Mouse (Mus musculus): ENCODE measurements at regions not wholly inside any gene's neighbourhood (a gene's known extent, or its start where the extent isn't known, plus 50 kb on each side); places are given as distances from the start of the nearest gene placed in this dataset.

DNA sequence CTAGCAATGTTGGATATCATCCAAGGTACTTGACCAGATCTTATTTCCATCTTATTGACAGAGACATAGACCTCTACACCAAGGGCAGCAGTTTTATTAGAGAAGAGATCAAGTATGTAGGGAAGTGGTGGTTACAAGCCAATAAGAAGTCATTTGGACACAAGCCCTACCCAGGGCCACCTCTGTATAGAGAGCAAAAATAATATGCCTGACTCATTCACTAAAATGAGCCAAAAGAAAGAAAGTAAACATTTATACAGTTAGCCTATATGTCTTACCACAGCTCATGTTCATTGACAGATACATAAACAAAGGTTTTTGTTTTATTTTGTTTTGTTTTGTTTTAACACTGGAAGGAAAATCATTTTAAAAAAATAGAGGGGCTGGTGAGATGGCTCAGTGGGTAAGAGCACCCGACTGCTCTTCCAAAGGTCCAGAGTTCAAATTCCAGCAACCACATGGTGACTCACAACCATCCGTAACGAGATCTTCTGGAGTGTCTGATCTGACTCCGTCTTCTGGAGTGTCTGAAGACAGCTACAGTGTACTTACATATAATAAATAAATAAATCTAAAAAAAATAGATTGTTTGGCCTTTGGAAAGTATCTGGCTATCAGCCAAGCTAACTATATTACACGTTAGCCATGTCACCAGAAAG lies 76.9 kb downstream of the Rlim start:
- H3K4me3 ChIP-seq (ENCODE audit: low read depth, low read length) = no peak overlapping the region
- WGBS = 85% methylated on average over 5 of the region's 5 CpGs
- no peak overlapping the region for H3K4me2 ChIP-seq (ENCODE audit: low read depth, severe bottlenecking)
- no peaks in the 10 kb centered on the region for H3K9me3 ChIP-seq (ENCODE audit: control insufficient read depth, low read length)
- H3K27ac ChIP-seq (replicated peaks; ENCODE audit: low read depth, low read length) = no peak overlapping the region
- H3K9ac ChIP-seq (ENCODE audit: low read length) = no peak overlapping the region
- H3K4me1 ChIP-seq (ENCODE audit: control insufficient read depth, insufficient read depth, low read length) = no peaks in the 10 kb centered on the region
- peaks cover 6% of the 10 kb centered on the region; the same call in 1 of the 2 replicates for H3K27me3 ChIP-seq (ENCODE audit: control insufficient read depth, insufficient read depth, low read length)
- ATAC-seq (ENCODE audit: insufficient number of reproducible peaks, low FRiP score, low TSS enrichment, low read depth) (no peak), DNase-seq (ENCODE audit: low spot score) (no peak)
- no peaks in the 10 kb centered on the region for H3K36me3 ChIP-seq (ENCODE audit: control insufficient read depth, insufficient read depth, low read length)

GRCm38 (mm10) chrX:103879329-103879935 lies 57.6 kb upstream of the Slc16a2 start:
- Histone ChIP-seq H3K36me3 (ENCODE audit: control insufficient read depth, insufficient read depth, low read length) (no peaks in the 10 kb centered on the region), H3K27ac (replicated peaks; ENCODE audit: low read depth, low read length) (no peak overlapping the region), H3K4me1 (ENCODE audit: control insufficient read depth, insufficient read depth, low read length) (no peaks in the 10 kb centered on the region), H3K9me3 (ENCODE audit: control insufficient read depth, low read length) (no peaks in the 10 kb centered on the region), H3K9ac (ENCODE audit: low read length) (no peak overlapping the region), H3K27me3 (ENCODE audit: control insufficient read depth, insufficient read depth, low read length) (peaks cover 16% of the 10 kb centered on the region), H3K4me3 (ENCODE audit: low read depth, low read length) (peak overlapping the region; percentile 10; the same call in 1 of the 2 replicates), H3K4me2 (ENCODE audit: low read depth, severe bottlenecking) (peak overlapping the region; percentile 31; the same call in 1 of the 2 replicates)
- WGBS = 31% methylated on average over 23 of the region's 24 CpGs
- no peak for DNase-seq (ENCODE audit: low spot score)
- ATAC-seq (ENCODE audit: insufficient number of reproducible peaks, low FRiP score, low TSS enrichment, low read depth) = no peak
